Mouse (Mus musculus): ENCODE results near the gene Srgap2. TPM values are rescaled to one million over a fixed set of nuclear protein-coding genes. Genes with fewer than 3 reads are reported as not detected.

Gene Srgap2
- polyA plus RNA-seq, 1 experiment from 2014 or later: 17.0 TPM

GRCm38 (mm10) chr1:131546798-131547690, 19.9 kb upstream of the Srgap2 start:
- H3K9me3 ChIP-seq: no peaks in the 10 kb centered on the region
- no peak for ATAC-seq (ENCODE audit: insufficient number of reproducible peaks, low FRiP score, low TSS enrichment, low read depth)
- H3K27ac ChIP-seq: no peak overlapping the region
- H3K9ac ChIP-seq: no peak overlapping the region
- WGBS: 77% methylated on average over 13 of the region's 13 CpGs
- no peaks in the 10 kb centered on the region for H3K27me3 ChIP-seq
- H3K36me3 ChIP-seq: no peaks in the 10 kb centered on the region
- no peak overlapping the region for H3K4me2 ChIP-seq
- H3K4me3 ChIP-seq: no peak overlapping the region
- H3K4me1 ChIP-seq: peaks cover 11% of the 10 kb centered on the region

- Histone ChIP-seq H3K36me3 (no peaks in the 10 kb centered on the region), H3K27me3 (no peaks in the 10 kb centered on the region), H3K4me3 (no peak overlapping the region), H3K4me2 (no peak overlapping the region), H3K9me3 (no peaks in the 10 kb centered on the region), H3K27ac (no peak overlapping the region), H3K4me1 (peaks cover 14% of the 10 kb centered on the region), H3K9ac (no peak overlapping the region)
- no peak for ATAC-seq (ENCODE audit: insufficient number of reproducible peaks, low FRiP score, low TSS enrichment, low read depth)
- WGBS: 76% methylated on average over 7 of the region's 7 CpGs
These were observed 16.9 kb upstream of the Srgap2 start for GRCm38 (mm10) chr1:131543886-131544565.

- Histone ChIP-seq H3K4me1 (peaks cover 6% of the 10 kb centered on the region), H3K9me3 (no peaks in the 10 kb centered on the region), H3K4me3 (no peak overlapping the region), H3K4me2 (no peak overlapping the region), H3K36me3 (no peaks in the 10 kb centered on the region), H3K27me3 (no peaks in the 10 kb centered on the region), H3K27ac (peak overlapping the region; percentile 55), H3K9ac (no peak overlapping the region)
- 40% methylated on average over 5 of the region's 5 CpGs for WGBS
- no peak for ATAC-seq (ENCODE audit: insufficient number of reproducible peaks, low FRiP score, low TSS enrichment, low read depth)
These were observed 14.8 kb upstream of the Srgap2 start for GRCm38 (mm10) chr1:131541903-131542302.

- Histone ChIP-seq H3K9me3 (no peaks in the 10 kb centered on the region), H3K4me2 (no peak overlapping the region), H3K4me1 (peaks cover 6% of the 10 kb centered on the region), H3K4me3 (no peak overlapping the region), H3K36me3 (no peaks in the 10 kb centered on the region), H3K27ac (peak overlapping the region; percentile 52), H3K27me3 (no peaks in the 10 kb centered on the region), H3K9ac (no peak overlapping the region)
- ATAC-seq (ENCODE audit: insufficient number of reproducible peaks, low FRiP score, low TSS enrichment, low read depth): no peak
- WGBS: 29% methylated on average over 3 of the region's 3 CpGs
These were observed 14.3 kb upstream of the Srgap2 start for GRCm38 (mm10) chr1:131541431-131541830.

- Histone ChIP-seq H3K27me3 (no peaks in the 10 kb centered on the region), H3K4me1 (peaks cover 6% of the 10 kb centered on the region), H3K4me2 (no peak overlapping the region), H3K9me3 (no peaks in the 10 kb centered on the region), H3K36me3 (no peaks in the 10 kb centered on the region), H3K9ac (no peak overlapping the region), H3K4me3 (no peak overlapping the region), H3K27ac (no peak overlapping the region)
- WGBS: 68% methylated on average over 5 of the region's 5 CpGs
- no peak for ATAC-seq (ENCODE audit: insufficient number of reproducible peaks, low FRiP score, low TSS enrichment, low read depth)
These were observed 13.6 kb upstream of the Srgap2 start for GRCm38 (mm10) chr1:131540795-131541194.

- no peak overlapping the region for H3K27ac ChIP-seq
- no peaks in the 10 kb centered on the region for H3K27me3 ChIP-seq
- no peaks in the 10 kb centered on the region for H3K9me3 ChIP-seq
- WGBS: 90% methylated on average over 4 of the region's 4 CpGs
- no peak for ATAC-seq (ENCODE audit: insufficient number of reproducible peaks, low FRiP score, low TSS enrichment, low read depth)
- H3K9ac ChIP-seq: no peak overlapping the region
- H3K4me1 ChIP-seq: peaks cover 6% of the 10 kb centered on the region
- H3K36me3 ChIP-seq: no peaks in the 10 kb centered on the region; the same call in 1 of the 2 replicates
- H3K4me3 ChIP-seq: no peak overlapping the region
- H3K4me2 ChIP-seq: no peak overlapping the region
These were observed 12.6 kb upstream of the Srgap2 start for GRCm38 (mm10) chr1:131539771-131540170.

- Histone ChIP-seq H3K27me3 (no peaks in the 10 kb centered on the region), H3K9me3 (no peaks in the 10 kb centered on the region), H3K27ac (peak overlapping the region; percentile 92), H3K4me2 (peak overlapping the region; percentile 96), H3K9ac (peak overlapping the region; percentile 41), H3K4me3 (peak overlapping the region; percentile 87), H3K4me1 (peaks cover 26% of the 10 kb centered on the region), H3K36me3 (no peaks in the 10 kb centered on the region)
- ATAC-seq (ENCODE audit: insufficient number of reproducible peaks, low FRiP score, low TSS enrichment, low read depth): no peak
- 2% methylated on average over 9 of the region's 9 CpGs for WGBS
These were observed 1.5 kb upstream of the Srgap2 start for GRCm38 (mm10) chr1:131528561-131529166.

GRCm38 (mm10) chr1:131528081-131528507, 942 bp upstream of the Srgap2 start:
- no peak for ATAC-seq (ENCODE audit: insufficient number of reproducible peaks, low FRiP score, low TSS enrichment, low read depth)
- Histone ChIP-seq H3K4me2 (peak overlapping the region; percentile 96), H3K27me3 (no peaks in the 10 kb centered on the region), H3K4me1 (peaks cover 31% of the 10 kb centered on the region), H3K27ac (peak overlapping the region; percentile 92), H3K9ac (peak overlapping the region; percentile 41), H3K36me3 (no peaks in the 10 kb centered on the region), H3K4me3 (peak overlapping the region; percentile 87), H3K9me3 (no peaks in the 10 kb centered on the region)
- under 1% methylated on average over 32 of the region's 34 CpGs for WGBS

- H3K36me3 ChIP-seq: no peaks in the 10 kb centered on the region
- H3K27me3 ChIP-seq: no peaks in the 10 kb centered on the region
- peaks cover 35% of the 10 kb centered on the region for H3K4me1 ChIP-seq
- peak overlapping the region; percentile 98 for H3K27ac ChIP-seq
- peak overlapping the region; percentile 78 for H3K9ac ChIP-seq
- no peaks in the 10 kb centered on the region for H3K9me3 ChIP-seq
- WGBS: under 1% methylated on average over 72 of the region's 81 CpGs
- peak; percentile 26 for ATAC-seq (ENCODE audit: insufficient number of reproducible peaks, low FRiP score, low TSS enrichment, low read depth)
- H3K4me2 ChIP-seq: peak overlapping the region; percentile 90
- H3K4me3 ChIP-seq: peak overlapping the region; percentile 87
These were observed 531 bp downstream of the Srgap2 start for GRCm38 (mm10) chr1:131526371-131527270.

- Histone ChIP-seq H3K9me3 (no peaks in the 10 kb centered on the region), H3K9ac (peak overlapping the region; percentile 78), H3K4me2 (peak overlapping the region; percentile 90), H3K4me3 (peak overlapping the region; percentile 87), H3K36me3 (no peaks in the 10 kb centered on the region), H3K4me1 (peaks cover 37% of the 10 kb centered on the region), H3K27me3 (no peaks in the 10 kb centered on the region), H3K27ac (peak overlapping the region; percentile 98)
- no peak for ATAC-seq (ENCODE audit: insufficient number of reproducible peaks, low FRiP score, low TSS enrichment, low read depth)
- under 1% methylated on average over 41 of the region's 41 CpGs for WGBS
These were observed 1.4 kb downstream of the Srgap2 start for GRCm38 (mm10) chr1:131525586-131526271.
